Mouse (Mus musculus) hindbrain, embryonic 13.5 days (tissue): Measurements from ENCODE around the gene Srebf1. TPM values are rescaled to one million over a fixed set of nuclear protein-coding genes. Genes with fewer than 3 reads are reported as not detected.

Experiments used
- ATAC-seq: fragments of 200-750 bp; cut with Nextera tagmentation; 2 replicates; pipeline ENCODE4 v1.8.0; 2017; ENCODE audit warnings: moderate TSS enrichment; ENCODE audit not compliant: low FRiP score
- H3K27ac ChIP-seq: fragments of 300-500 bp; sonication (generic); 2 replicates; pipeline ENCODE4 v1.5.1; 2015; ENCODE audit warnings: inconsistent platforms, mild to moderate bottlenecking, moderate library complexity
- H3K27me3 ChIP-seq: fragments of 300-500 bp; sonication (generic); 2 replicates; pipeline ENCODE4 v1.6.1; 2015; ENCODE audit warnings: mild to moderate bottlenecking, inconsistent platforms
- H3K36me3 ChIP-seq: fragments of 300-500 bp; sonication (generic); 2 replicates; pipeline ENCODE4 v1.6.1; 2015; ENCODE audit warnings: mild to moderate bottlenecking, inconsistent platforms
- H3K4me1 ChIP-seq: fragments of 300-500 bp; sonication (generic); replicated peaks from 2 replicates; pipeline ENCODE4 v1.6.1; 2015; ENCODE audit warnings: inconsistent platforms
- H3K4me2 ChIP-seq: fragments of 300-500 bp; sonication (generic); 2 replicates; pipeline ENCODE4 v1.6.1; 2015; ENCODE audit warnings: inconsistent platforms, mild to moderate bottlenecking, moderate library complexity
- H3K4me3 ChIP-seq: fragments of 300-500 bp; sonication (generic); 2 replicates; pipeline ENCODE4 v1.5.1; 2015; ENCODE audit warnings: mild to moderate bottlenecking, inconsistent platforms
- H3K9ac ChIP-seq: fragments of 300-500 bp; sonication (generic); 2 replicates; pipeline ENCODE4 v1.6.1; 2015; ENCODE audit warnings: mild to moderate bottlenecking, inconsistent platforms
- H3K9me3 ChIP-seq: fragments of 300-500 bp; sonication (generic); 2 replicates; pipeline ENCODE4 v1.6.1; 2016; ENCODE audit warnings: inconsistent platforms
- WGBS: fragments of 180-500 bp; shearing (Covaris S2); methylation state at CpG from one replicate; pipeline ENCODE4 v1.1.7; 2015; 5-methylcytosine and 5-hydroxymethylcytosine counted together
- microRNA-seq: library from miRNA; unstranded; fragments of <30 nt; microRNA quantifications from one replicate; pipeline ENCODE4, GENCODE M21; 2016
- polyA plus RNA-seq: library from polyadenylated mRNA; unstranded; fragments of >200 nt; fragmentation: Nextera tagmentation; extraction: Ambion mirVana; gene quantifications from 2 replicates; pipeline ENCODE4 v1.2.1, GENCODE M21; 2015

The Srebf1 gene
- polyA plus RNA-seq, 1 experiment from 2014 or later: 43.9 TPM

DNA sequence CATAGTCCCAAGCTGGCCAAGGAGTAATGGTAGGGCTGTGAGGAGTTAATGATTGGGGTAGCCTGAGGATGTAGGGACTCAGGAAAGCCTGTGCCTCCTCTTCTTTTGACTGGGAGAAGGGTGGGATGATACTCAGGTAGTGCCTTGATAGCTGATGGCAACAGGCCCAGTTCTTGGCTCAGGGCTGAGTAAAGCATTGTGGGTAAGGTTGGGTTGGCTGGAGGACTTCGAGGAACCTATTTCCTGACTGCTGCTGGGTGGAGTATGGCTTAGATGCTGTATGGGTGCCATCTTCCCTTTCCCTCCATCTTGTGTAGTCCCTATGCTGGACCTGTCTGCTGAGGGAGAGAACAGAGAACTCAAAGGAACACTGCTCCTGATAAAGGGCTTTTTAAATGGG, 70.0 kb downstream of the Srebf1 start:
- Histone ChIP-seq H3K27me3 (no peaks in the 10 kb centered on the region), H3K4me1 (peaks cover 61% of the 10 kb centered on the region), H3K27ac (no peak overlapping the region), H3K4me2 (no peak overlapping the region), H3K4me3 (no peak overlapping the region), H3K9me3 (no peaks in the 10 kb centered on the region), H3K9ac (no peak overlapping the region), H3K36me3 (peaks cover 20% of the 10 kb centered on the region)
- no peak for ATAC-seq
- 96% methylated on average over 1 of the region's 1 CpGs for WGBS

DNA sequence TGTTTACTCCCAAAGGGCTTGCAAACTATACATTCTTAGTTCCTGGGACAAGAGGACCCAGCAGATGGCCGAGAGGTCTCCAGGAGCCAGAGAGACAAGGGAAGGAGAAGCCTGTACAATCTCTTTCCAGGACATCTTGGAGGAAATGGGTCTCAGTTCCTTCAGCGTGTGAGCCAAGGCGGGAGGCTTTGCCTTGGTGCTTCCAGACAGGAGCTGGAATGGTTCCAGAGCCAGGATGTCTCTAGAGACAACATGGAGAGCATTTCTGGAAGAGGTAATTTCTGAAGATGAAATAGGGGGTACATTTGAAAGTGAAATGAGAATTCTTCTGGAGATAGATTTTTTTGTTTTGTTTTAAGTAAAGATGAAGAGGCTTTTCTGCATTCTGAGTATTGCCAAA, 71.7 kb downstream of the Srebf1 start:
- 87% methylated on average over 3 of the region's 3 CpGs for WGBS
- no peak overlapping the region for H3K9ac ChIP-seq
- ATAC-seq: no peak
- no peak overlapping the region for H3K27ac ChIP-seq
- peaks cover 27% of the 10 kb centered on the region for H3K36me3 ChIP-seq
- peaks cover 74% of the 10 kb centered on the region for H3K4me1 ChIP-seq
- H3K27me3 ChIP-seq: no peaks in the 10 kb centered on the region
- H3K4me2 ChIP-seq: no peak overlapping the region
- H3K9me3 ChIP-seq: no peaks in the 10 kb centered on the region
- no peak overlapping the region for H3K4me3 ChIP-seq

Small RNAs within 50 kb of the gene (microRNA-seq; reads per million reads assigned to microRNA genes)
- gene Mir6921 (not detected), gene Mir6922 (0.70 reads per million)

Other genes with a start within 250 kb of the Srebf1 start
- gene Pemt, start 176.1 kb downstream of the Srebf1 start, polyA plus RNA-seq: 7.4 and 9.1 TPM in 2 replicates
- 32.6 and 32.7 TPM in 2 replicates for gene Rai1, start 117.6 kb downstream of the Srebf1 start, polyA plus RNA-seq
- gene Tom1l2, start 130.3 kb upstream of the Srebf1 start, polyA plus RNA-seq: 54.5 and 59.2 TPM in 2 replicates
- 6.3 and 7.9 TPM in 2 replicates for gene Drc3, start 130.7 kb upstream of the Srebf1 start, polyA plus RNA-seq
- gene Gid4, start 194.6 kb upstream of the Srebf1 start, polyA plus RNA-seq: 20.7 and 21.7 TPM in 2 replicates
- gene Atpaf2, start 195.9 kb upstream of the Srebf1 start, polyA plus RNA-seq: 39.6 and 46.6 TPM in 2 replicates
- gene Drg2, start 232.0 kb upstream of the Srebf1 start, polyA plus RNA-seq: 86.5 and 92.2 TPM in 2 replicates
- gene Myo15, start 246.8 kb upstream of the Srebf1 start, polyA plus RNA-seq: 0.14 TPM in 2 replicates